Mouse (Mus musculus) heart, embryonic 11.5 days (tissue): ENCODE measurements around the gene Lim2. TPM values are rescaled to one million over a fixed set of nuclear protein-coding genes. Genes with fewer than 3 reads are reported as not detected.
"Not testable (repeated sequence)": the region's sequence is repeated elsewhere in the genome, so short reads cannot be mapped to it uniquely, and the experiment has no call there.

Source experiments
- ATAC-seq: fragments of 200-750 bp; cut with Nextera tagmentation; replicated peaks from 2 replicates; pipeline ENCODE4 v1.8.0; 2017; ENCODE audit warnings: moderate library complexity; ENCODE audit not compliant: insufficient number of reproducible peaks, low FRiP score, low TSS enrichment
- H3K27ac ChIP-seq: fragments of 300-500 bp; sonication (generic); 2 replicates; pipeline ENCODE4 v1.5.1; 2014; ENCODE audit warnings: mild to moderate bottlenecking, low read depth, low read length
- H3K27me3 ChIP-seq: fragments of 300-500 bp; sonication (generic); 2 replicates; pipeline ENCODE4 v1.6.1; 2014; ENCODE audit warnings: mild to moderate bottlenecking, low read length, mixed read lengths; ENCODE audit not compliant: control insufficient read depth, insufficient read depth
- H3K36me3 ChIP-seq: fragments of 300-500 bp; sonication (generic); 2 replicates; pipeline ENCODE4 v1.6.1; 2014; ENCODE audit warnings: mild to moderate bottlenecking, low read length, moderate library complexity, mixed read lengths; ENCODE audit not compliant: control insufficient read depth, insufficient read depth
- H3K4me1 ChIP-seq: fragments of 300-500 bp; sonication (generic); 2 replicates; pipeline ENCODE4 v1.6.1; 2014; ENCODE audit warnings: low read length; ENCODE audit not compliant: control insufficient read depth, insufficient read depth
- H3K4me2 ChIP-seq: fragments of 300-500 bp; sonication (generic); 2 replicates; pipeline ENCODE4 v1.6.1; 2014; ENCODE audit warnings: mild to moderate bottlenecking, moderate library complexity
- H3K4me3 ChIP-seq: fragments of 300-500 bp; sonication (generic); 2 replicates; pipeline ENCODE4 v1.5.1; 2014; ENCODE audit warnings: low read depth, low read length
- H3K9ac ChIP-seq: fragments of 300-500 bp; sonication (generic); 2 replicates; pipeline ENCODE4 v1.6.1; 2014; ENCODE audit warnings: mild to moderate bottlenecking, low read depth, low read length, moderate library complexity
- H3K9me3 ChIP-seq: fragments of 300-500 bp; sonication (generic); replicated peaks from 2 replicates; pipeline ENCODE4 v1.6.1; 2016; ENCODE audit warnings: low read length; ENCODE audit not compliant: control insufficient read depth
- WGBS: fragments of 180-500 bp; shearing (Covaris S2); extraction: QIAGEN DNeasy Blood & Tissue Kit; methylation state at CpG from one replicate; pipeline ENCODE4 v1.1.7; 2014; ENCODE audit not compliant: insufficient replicate concordance; 5-methylcytosine and 5-hydroxymethylcytosine counted together
- polyA plus RNA-seq: library from polyadenylated mRNA; unstranded; fragments of >200 nt; fragmentation: Nextera tagmentation; extraction: Ambion mirVana; gene quantifications from 2 replicates; pipeline ENCODE4 v1.2.1, GENCODE M21; 2014

Lim2 gene
- not detected in 2 replicates for polyA plus RNA-seq

GRCm38 (mm10) chr7:43427406-43427805 is at the start of gene Lim2:
TSS of gene Lim2 (plus strand) at chr7:43427670.
- no peak within 1 kb of the TSS for H3K9ac ChIP-seq
- no peak within 1 kb of the TSS for H3K27ac ChIP-seq
- 74% methylated on average over 8 of the region's 8 CpGs for WGBS
- H3K27me3 ChIP-seq, result no peaks in the 10 kb centered on the region
- no peak for ATAC-seq
- no peaks in the 10 kb centered on the region for H3K4me1 ChIP-seq
- no peak within 1 kb of the TSS for H3K4me3 ChIP-seq
- no peak within 1 kb of the TSS for H3K4me2 ChIP-seq
- no peaks in the 10 kb centered on the region for H3K36me3 ChIP-seq
- H3K9me3 ChIP-seq, result no peaks in the 10 kb centered on the region

- H3K27me3 ChIP-seq, result no peaks in the 10 kb centered on the region
- H3K36me3 ChIP-seq, result no peaks in the 10 kb centered on the region
- no peak overlapping the region for H3K27ac ChIP-seq
- H3K9ac ChIP-seq, result no peak overlapping the region
- WGBS, result 17% methylated on average over 5 of the region's 5 CpGs
- no peaks in the 10 kb centered on the region for H3K4me1 ChIP-seq
- no peak for ATAC-seq
- no peaks in the 10 kb centered on the region for H3K9me3 ChIP-seq
- H3K4me3 ChIP-seq, result no peak overlapping the region
- no peak overlapping the region for H3K4me2 ChIP-seq
Measured at GRCm38 (mm10) chr7:43378226-43378625, 49.2 kb upstream of the Lim2 start.

GRCm38 (mm10) chr7:43392349-43393121 is 34.9 kb upstream of the Lim2 start:
- 72% methylated on average over 8 of the region's 8 CpGs for WGBS
- Histone ChIP-seq H3K36me3 (no peaks in the 10 kb centered on the region), H3K27ac (no peak overlapping the region), H3K4me2 (no peak overlapping the region), H3K27me3 (no peaks in the 10 kb centered on the region), H3K9ac (no peak overlapping the region), H3K9me3 (no peaks in the 10 kb centered on the region), H3K4me1 (no peaks in the 10 kb centered on the region), H3K4me3 (no peak overlapping the region)
- no peak for ATAC-seq

- 74% methylated on average over 2 of the region's 2 CpGs for WGBS
- H3K27ac ChIP-seq, result no peak overlapping the region
Measured at GRCm38 (mm10) chr7:43399501-43399900, 28.0 kb upstream of the Lim2 start.

GRCm38 (mm10) chr7:43402718-43403117 is 24.8 kb upstream of the Lim2 start:
- Histone ChIP-seq H3K4me3 (no peak overlapping the region), H3K4me1 (no peaks in the 10 kb centered on the region), H3K36me3 (no peaks in the 10 kb centered on the region), H3K27me3 (no peaks in the 10 kb centered on the region), H3K9ac (no peak overlapping the region), H3K9me3 (no peaks in the 10 kb centered on the region), H3K27ac (no peak overlapping the region), H3K4me2 (no peak overlapping the region)
- WGBS, result 35% methylated on average over 2 of the region's 2 CpGs
- ATAC-seq, result no peak

More at GRCm38 (mm10) chr7:43399501-43399900, 28.0 kb upstream of the Lim2 start:
- H3K4me1 ChIP-seq, result no peaks in the 10 kb centered on the region
- no peak overlapping the region for H3K4me3 ChIP-seq
- H3K9ac ChIP-seq, result no peak overlapping the region
- no peaks in the 10 kb centered on the region for H3K36me3 ChIP-seq
- H3K4me2 ChIP-seq, result no peak overlapping the region
- H3K27me3 ChIP-seq, result no peaks in the 10 kb centered on the region
- no peaks in the 10 kb centered on the region for H3K9me3 ChIP-seq
- no peak for ATAC-seq

- Histone ChIP-seq H3K9me3 (no peaks in the 10 kb centered on the region), H3K4me3 (no peak overlapping the region), H3K27ac (no peak overlapping the region), H3K9ac (no peak overlapping the region), H3K4me1 (no peaks in the 10 kb centered on the region), H3K27me3 (no peaks in the 10 kb centered on the region), H3K4me2 (no peak overlapping the region), H3K36me3 (no peaks in the 10 kb centered on the region)
- ATAC-seq, result no peak
- WGBS, result 78% methylated on average over 3 of the region's 3 CpGs
Measured at GRCm38 (mm10) chr7:43407573-43407972, 19.9 kb upstream of the Lim2 start.

- no peaks in the 10 kb centered on the region for H3K27me3 ChIP-seq
- no peaks in the 10 kb centered on the region for H3K36me3 ChIP-seq
- WGBS, result 66% methylated on average over 4 of the region's 4 CpGs
- no peak within 1 kb of the TSS for H3K4me2 ChIP-seq
- no peaks in the 10 kb centered on the region for H3K9me3 ChIP-seq
- no peak within 1 kb of the TSS for H3K27ac ChIP-seq
- ATAC-seq, result no peak
- no peak within 1 kb of the TSS for H3K4me3 ChIP-seq
- no peaks in the 10 kb centered on the region for H3K4me1 ChIP-seq
- no peak within 1 kb of the TSS for H3K9ac ChIP-seq
Measured at GRCm38 (mm10) chr7:43408131-43408553, 19.3 kb upstream of the Lim2 start, which contains the start of gene Siglecg. TSS of gene Siglecg (plus strand) at chr7:43408204.

- ATAC-seq, result no peak
- Histone ChIP-seq H3K27me3 (no peaks in the 10 kb centered on the region), H3K36me3 (no peaks in the 10 kb centered on the region), H3K4me1 (no peaks in the 10 kb centered on the region), H3K4me3 (no peak overlapping the region), H3K9ac (no peak overlapping the region), H3K4me2 (no peak overlapping the region), H3K9me3 (no peaks in the 10 kb centered on the region), H3K27ac (no peak overlapping the region)
- 48% methylated on average over 3 of the region's 3 CpGs for WGBS
Measured at GRCm38 (mm10) chr7:43409084-43409483, 18.4 kb upstream of the Lim2 start.

- 31% methylated on average over 3 of the region's 4 CpGs for WGBS
- H3K27me3 ChIP-seq, H3K36me3 ChIP-seq, H3K27ac ChIP-seq, H3K4me1 ChIP-seq, H3K9ac ChIP-seq, H3K4me2 ChIP-seq, H3K9me3 ChIP-seq, ATAC-seq, H3K4me3 ChIP-seq: not testable (repeated sequence)
Measured at GRCm38 (mm10) chr7:43411724-43412123, 15.7 kb upstream of the Lim2 start.
